In the genomic region with DNA sequence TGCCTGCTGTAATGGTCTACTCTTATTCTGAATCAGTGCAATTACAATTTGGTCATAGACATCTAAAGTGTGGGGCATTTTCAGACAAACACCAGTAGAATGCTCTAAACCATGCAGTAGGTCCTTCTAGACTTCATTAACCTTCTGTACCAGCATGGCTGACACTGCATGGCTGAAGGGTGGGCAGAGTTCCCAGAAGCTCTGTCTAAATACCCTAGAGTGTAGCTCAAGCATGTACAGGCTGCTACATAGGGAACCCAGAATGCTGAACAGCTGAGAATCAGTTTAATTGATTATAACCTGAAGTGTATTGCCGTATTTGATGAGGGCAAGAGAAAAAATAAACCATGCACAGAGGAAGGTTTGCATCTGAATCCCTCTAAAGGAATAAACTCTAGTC, we compare ENCODE assay signal across 18 mouse cellular contexts.
DNase-seq lines count a peak whose midpoint lies in the region; ATAC-seq and TF ChIP-seq lines count a peak whose summit lies in the region.
"Had no signal": no experiment of that assay in that cellular context is flagged by ENCODE, and none has a peak within 500 bp of the region (broad histone marks: within the 10 kb centered on the region; RNA-seq: fewer than 3 reads in every experiment).

No protein-coding gene starts in this region.

- DNase-seq in forebrain, postnatal 0 days = no peak
- no peak for DNase-seq in forebrain, embryonic 10.5 days (ENCODE audit: extremely low spot score, low spot score)
- DNase-seq in midbrain, embryonic 14.5 days = no peak
- DNase-seq in adipocyte (ENCODE audit: low spot score) = peak; percentile 8
- DNase-seq in brain, embryonic 14.5 days (ENCODE audit: low read depth) = peak; percentile 47
- DNase-seq: adrenal gland, postnatal 10 days; cerebellum, adult 18-20 months; cerebellum, adult 9-11 months; gastrocnemius, adult 2 months; gastrocnemius, postnatal 25 days; heart, postnatal 36 days; kidney, adult 11 months had no signal

- TF ChIP-seq POLR2A in brain, embryonic 14.5 days (IDR thresholded peaks at IDR 0.05; ENCODE audit: borderline replicate concordance, extremely low read depth, insufficient read depth, insufficient read length, poor library complexity, severe bottlenecking) = no peak

- WGBS in forebrain, postnatal 0 days = 67% methylated on average over 1 of the region's 1 CpGs
- 91% methylated on average over 1 of the region's 1 CpGs for WGBS in forebrain, embryonic 10.5 days
- 91% methylated on average over 1 of the region's 1 CpGs for WGBS in midbrain, embryonic 14.5 days
- 82% methylated on average over 1 of the region's 1 CpGs for WGBS in midbrain, embryonic 15.5 days
- 70% methylated on average over 1 of the region's 1 CpGs for WGBS in kidney, embryonic 16.5 days

- no peaks in the 10 kb centered on the region for H3K4me1 ChIP-seq in forebrain, postnatal 0 days (ENCODE audit: insufficient read depth)
- no peaks in the 10 kb centered on the region for H3K4me1 ChIP-seq in forebrain, embryonic 10.5 days
- no peaks in the 10 kb centered on the region for H3K4me1 ChIP-seq in midbrain, embryonic 14.5 days (ENCODE audit: control insufficient read depth, insufficient read depth, low read length)
- H3K4me1 ChIP-seq in midbrain, embryonic 15.5 days = no peaks in the 10 kb centered on the region
- no peaks in the 10 kb centered on the region for H3K4me1 ChIP-seq in kidney, embryonic 16.5 days (ENCODE audit: insufficient read depth, low read length)
- H3K4me1 ChIP-seq: embryonic facial prominence, embryonic 13.5 days; forebrain, embryonic 15.5 days had no signal

- H3K9ac ChIP-seq in forebrain, postnatal 0 days = no peak overlapping the region
- H3K9ac ChIP-seq in midbrain, embryonic 14.5 days (replicated peaks; ENCODE audit: low read length) = no peak overlapping the region
- H3K9ac ChIP-seq in midbrain, embryonic 15.5 days = no peak overlapping the region
- no peak overlapping the region for H3K9ac ChIP-seq in kidney, embryonic 16.5 days (replicated peaks; ENCODE audit: low read length)
- H3K9ac ChIP-seq: embryonic facial prominence, embryonic 13.5 days; forebrain, embryonic 15.5 days; heart, embryonic 13.5 days had no signal

- no peak overlapping the region for H3K4me2 ChIP-seq in forebrain, postnatal 0 days (ENCODE audit: low read depth)
- no peak overlapping the region for H3K4me2 ChIP-seq in midbrain, embryonic 14.5 days (ENCODE audit: low read length)
- no peak overlapping the region for H3K4me2 ChIP-seq in midbrain, embryonic 15.5 days
- no peak overlapping the region for H3K4me2 ChIP-seq in kidney, embryonic 16.5 days (replicated peaks; ENCODE audit: low read depth, low read length)
- H3K4me2 ChIP-seq: embryonic facial prominence, embryonic 13.5 days; forebrain, embryonic 15.5 days; heart, embryonic 13.5 days had no signal

- no peak overlapping the region for H3K4me3 ChIP-seq in forebrain, postnatal 0 days (ENCODE audit: low read depth, low read length)
- no peak overlapping the region for H3K4me3 ChIP-seq in forebrain, embryonic 10.5 days
- H3K4me3 ChIP-seq in midbrain, embryonic 14.5 days (replicated peaks; ENCODE audit: low read depth, low read length) = no peak overlapping the region
- no peak overlapping the region for H3K4me3 ChIP-seq in midbrain, embryonic 15.5 days
- H3K4me3 ChIP-seq in kidney, embryonic 16.5 days (ENCODE audit: low read length) = no peak overlapping the region
- H3K4me3 ChIP-seq: embryonic facial prominence, embryonic 13.5 days; forebrain, embryonic 15.5 days; gastrocnemius, adult 2 months; heart, embryonic 13.5 days had no signal

- no peaks in the 10 kb centered on the region for H3K27me3 ChIP-seq in forebrain, postnatal 0 days (ENCODE audit: insufficient read depth, low read length)
- no peaks in the 10 kb centered on the region for H3K27me3 ChIP-seq in forebrain, embryonic 10.5 days (ENCODE audit: poor library complexity, severe bottlenecking)
- H3K27me3 ChIP-seq in midbrain, embryonic 14.5 days (ENCODE audit: control insufficient read depth, insufficient read depth, low read length) = no peaks in the 10 kb centered on the region
- no peaks in the 10 kb centered on the region for H3K27me3 ChIP-seq in midbrain, embryonic 15.5 days (replicated peaks)
- no peaks in the 10 kb centered on the region for H3K27me3 ChIP-seq in kidney, embryonic 16.5 days (ENCODE audit: insufficient read depth, low read length)
- H3K27me3 ChIP-seq: embryonic facial prominence, embryonic 13.5 days; forebrain, embryonic 15.5 days; heart, embryonic 13.5 days had no signal

- no peak for TF ChIP-seq CTCF in forebrain, postnatal 0 days (IDR thresholded peaks at IDR 0.05; ENCODE audit: low read depth)
- no peak for TF ChIP-seq CTCF in brain, embryonic 14.5 days (IDR thresholded peaks at IDR 0.05; ENCODE audit: borderline replicate concordance, extremely low read depth, insufficient read depth, insufficient read length)

- no peaks in the 10 kb centered on the region for H3K9me3 ChIP-seq in forebrain, postnatal 0 days (ENCODE audit: low read length)
- no peaks in the 10 kb centered on the region for H3K9me3 ChIP-seq in forebrain, embryonic 10.5 days
- no peaks in the 10 kb centered on the region for H3K9me3 ChIP-seq in midbrain, embryonic 14.5 days (ENCODE audit: control insufficient read depth, low read length)
- no peaks in the 10 kb centered on the region for H3K9me3 ChIP-seq in midbrain, embryonic 15.5 days
- H3K9me3 ChIP-seq in kidney, embryonic 16.5 days (ENCODE audit: low read length) = no peaks in the 10 kb centered on the region
- H3K9me3 ChIP-seq: embryonic facial prominence, embryonic 13.5 days; forebrain, embryonic 15.5 days; heart, embryonic 13.5 days had no signal

- H3K27ac ChIP-seq in forebrain, postnatal 0 days (ENCODE audit: low read depth, low read length) = no peak overlapping the region
- H3K27ac ChIP-seq in forebrain, embryonic 10.5 days = no peak overlapping the region
- 0 out of 2 replicates have a peak overlapping the region, but pooled peaks have one; percentile 14 for H3K27ac ChIP-seq in midbrain, embryonic 14.5 days (replicated peaks; ENCODE audit: low read depth, low read length)
- no peak overlapping the region for H3K27ac ChIP-seq in midbrain, embryonic 15.5 days
- no peak overlapping the region for H3K27ac ChIP-seq in kidney, embryonic 16.5 days (ENCODE audit: low read length)
- H3K27ac ChIP-seq: embryonic facial prominence, embryonic 13.5 days; forebrain, embryonic 15.5 days; gastrocnemius, adult 2 months; heart, embryonic 13.5 days had no signal

- H3K36me3 ChIP-seq in forebrain, postnatal 0 days (ENCODE audit: insufficient read depth) = no peaks in the 10 kb centered on the region
- no peaks in the 10 kb centered on the region for H3K36me3 ChIP-seq in forebrain, embryonic 10.5 days (replicated peaks)
- H3K36me3 ChIP-seq in midbrain, embryonic 14.5 days (ENCODE audit: control insufficient read depth, insufficient read depth, low read length) = no peaks in the 10 kb centered on the region
- H3K36me3 ChIP-seq in midbrain, embryonic 15.5 days (replicated peaks) = no peaks in the 10 kb centered on the region
- H3K36me3 ChIP-seq in kidney, embryonic 16.5 days (ENCODE audit: insufficient read depth, low read length) = no peaks in the 10 kb centered on the region
- H3K36me3 ChIP-seq: embryonic facial prominence, embryonic 13.5 days; forebrain, embryonic 15.5 days; heart, embryonic 13.5 days had no signal

- peak; percentile 47; the same call in 1 of the 2 replicates for ATAC-seq in forebrain, postnatal 0 days
- ATAC-seq in midbrain, embryonic 14.5 days (ENCODE audit: low FRiP score, low TSS enrichment) = no peak
- ATAC-seq in midbrain, embryonic 15.5 days (replicated peaks) = no peak
- ATAC-seq in kidney, embryonic 16.5 days (ENCODE audit: low FRiP score, low TSS enrichment) = no peak
- ATAC-seq: forebrain, embryonic 15.5 days; hindbrain, embryonic 16.5 days had no signal

Comparison
In these comparisons a context has a peak if more than half of its experiments do, and no peak if none do; other contexts are left out.
1. DNase-seq: peak in adipocyte (single experiment) and brain, embryonic 14.5 days (single experiment); none in forebrain, postnatal 0 days (single experiment), forebrain, embryonic 10.5 days (single experiment) and midbrain, embryonic 14.5 days (single experiment).